Mouse (Mus musculus): ENCODE measurements around the gene Egfem1.

The Egfem1 gene

GRCm38 (mm10) chr3:29345805-29346204, 264.0 kb downstream of the Egfem1 start:
- DNase-seq (ENCODE audit: low read depth, low spot score) = no peak

GRCm38 (mm10) chr3:29366907-29367306, 285.1 kb downstream of the Egfem1 start:
- DNase-seq (ENCODE audit: low read depth, low spot score) = no peak

DNA sequence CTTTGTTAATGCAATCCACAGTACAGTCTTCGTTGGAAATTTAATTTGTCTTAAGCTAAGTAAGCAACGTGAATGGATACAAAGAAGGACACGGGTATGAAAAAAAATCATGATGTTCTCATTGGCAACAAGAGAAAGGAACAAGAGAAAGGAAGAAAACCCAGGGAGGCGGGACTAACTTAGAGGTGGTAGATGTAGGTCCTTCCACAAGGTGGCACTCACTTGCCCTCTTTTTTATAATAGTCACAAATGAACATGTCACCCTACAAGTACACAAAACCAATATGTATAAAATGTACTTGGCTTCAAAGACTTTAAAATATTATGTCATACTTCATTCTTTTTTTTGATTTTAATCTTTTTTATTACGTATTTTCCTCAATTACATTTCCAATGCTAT, 288.7 kb downstream of the Egfem1 start:
- DNase-seq (ENCODE audit: low read depth, low spot score) = no peak

- DNase-seq (ENCODE audit: low read depth, low spot score) = no peak
Measured at GRCm38 (mm10) chr3:29381255-29381654, 299.4 kb downstream of the Egfem1 start.

- DNase-seq (ENCODE audit: low read depth, low spot score) = no peak
Measured at GRCm38 (mm10) chr3:29399064-29399463, 317.2 kb downstream of the Egfem1 start.

DNA sequence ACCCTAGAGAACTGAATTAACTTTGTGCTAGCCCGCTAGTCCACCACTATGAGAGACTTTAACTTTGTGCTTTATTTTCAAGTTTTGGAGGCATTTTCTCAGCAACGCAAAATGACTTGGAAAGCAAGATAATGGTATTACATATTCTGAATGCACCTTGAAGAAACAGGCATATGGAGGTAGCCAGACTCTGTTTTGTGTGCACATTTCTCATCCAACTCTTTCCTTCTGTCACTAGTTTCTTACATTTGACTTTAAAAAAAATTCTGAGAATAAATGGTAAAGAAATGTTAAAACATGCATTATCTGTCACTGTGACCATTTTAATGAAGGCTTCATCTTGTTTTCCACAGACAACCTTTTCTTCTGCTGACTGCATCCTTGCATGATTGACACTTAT, 339.8 kb downstream of the Egfem1 start:
- DNase-seq (ENCODE audit: low read depth, low spot score) = no peak

DNA sequence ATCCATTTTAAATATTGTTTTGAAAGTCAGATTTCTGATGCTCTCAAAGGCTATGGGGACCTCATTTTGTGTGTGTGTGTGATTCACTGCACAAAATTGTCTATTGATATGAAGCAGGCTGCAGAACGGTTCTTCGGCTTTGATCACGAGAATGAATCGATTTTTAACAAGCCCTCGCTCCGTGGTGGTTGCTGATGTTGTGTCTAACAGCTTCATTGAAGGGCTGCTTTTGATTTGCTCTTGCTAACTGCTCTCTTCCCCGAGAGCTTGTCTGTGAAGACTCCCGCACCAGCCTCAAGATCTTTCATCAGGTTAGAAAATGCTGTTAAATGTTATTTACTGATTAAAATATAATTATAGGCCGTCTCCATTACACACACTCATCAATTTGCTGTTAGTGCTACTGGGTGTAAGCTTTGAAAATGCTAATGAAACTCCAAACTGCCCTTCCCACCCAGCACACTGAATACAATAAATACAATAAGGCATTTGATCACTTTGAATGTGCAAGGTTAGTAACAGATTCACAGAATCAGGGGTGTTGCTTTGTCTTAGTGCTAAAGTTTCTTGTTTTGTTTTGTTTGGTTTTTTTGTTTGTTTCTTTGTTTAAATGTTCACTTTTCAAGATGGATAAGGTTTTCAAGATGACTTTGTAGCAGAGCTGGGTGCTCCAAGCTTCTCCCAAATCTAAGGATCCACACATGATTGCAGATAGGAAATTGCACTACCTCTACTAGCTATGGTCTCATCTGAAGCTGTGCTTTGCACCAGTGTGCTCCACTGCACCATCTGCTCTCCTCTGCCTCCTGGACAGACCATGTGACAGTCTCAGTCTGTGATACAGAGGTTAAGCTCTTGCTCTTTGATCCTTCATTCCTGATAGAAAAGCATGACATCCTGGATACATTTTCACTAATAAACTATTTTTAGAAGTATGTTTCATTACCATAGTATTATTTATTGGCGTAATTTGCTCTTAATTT, 350.6 kb downstream of the Egfem1 start:
- no peak for DNase-seq (ENCODE audit: low read depth, low spot score)

- no peak for DNase-seq (ENCODE audit: low read depth, low spot score)
Measured at GRCm38 (mm10) chr3:29443024-29443423, 361.2 kb downstream of the Egfem1 start.

GRCm38 (mm10) chr3:29444661-29445060, 362.8 kb downstream of the Egfem1 start:
- no peak for DNase-seq (ENCODE audit: low read depth, low spot score)

DNA sequence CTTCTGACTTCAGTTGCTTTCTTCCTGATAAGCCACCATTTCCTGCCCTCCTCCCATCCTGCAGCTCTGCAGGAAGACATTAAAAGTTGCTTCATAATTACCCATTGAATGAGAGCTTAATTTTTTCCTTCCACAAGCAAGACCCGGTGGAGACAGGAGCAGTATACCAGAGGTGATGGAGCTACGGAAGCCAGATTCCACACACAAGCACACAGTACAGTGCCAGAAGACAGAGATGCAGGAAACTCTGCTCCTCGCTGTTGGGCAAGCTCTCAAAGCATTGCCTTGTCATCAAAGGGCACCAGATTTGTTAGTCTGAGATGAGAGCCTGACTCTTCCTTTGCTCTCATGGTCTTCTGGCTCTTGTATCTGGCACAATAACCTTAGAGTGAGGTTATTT, 364.3 kb downstream of the Egfem1 start:
- no peak for DNase-seq (ENCODE audit: low read depth, low spot score)

DNA sequence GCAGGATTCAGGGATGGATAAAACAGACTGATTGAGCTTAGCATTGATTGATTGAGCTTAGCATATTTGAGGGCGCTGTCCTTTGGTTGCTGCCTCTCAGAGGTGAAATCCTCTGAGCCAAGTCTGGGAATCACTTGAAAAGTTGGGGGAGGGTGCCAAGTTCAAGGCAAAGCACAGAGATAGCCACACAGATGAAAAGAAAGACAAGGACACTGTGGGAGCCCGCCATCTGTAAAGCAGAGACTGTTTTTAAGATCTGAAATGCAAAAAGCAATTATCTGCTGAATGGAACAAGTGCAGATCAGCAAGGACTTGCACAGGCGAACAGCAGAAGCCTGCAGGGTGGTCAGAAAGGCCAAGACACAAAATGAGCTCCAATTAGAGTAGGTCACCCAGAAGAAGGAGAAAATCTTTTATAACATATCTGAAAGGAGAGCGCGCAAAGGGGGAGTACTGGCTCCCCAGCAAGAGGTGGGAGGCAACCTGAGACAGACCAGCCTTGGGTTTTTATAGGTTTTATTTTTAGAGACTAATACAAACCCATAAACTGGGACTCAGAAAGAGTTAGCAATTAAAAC, 367.1 kb downstream of the Egfem1 start:
- no peak for DNase-seq (ENCODE audit: low read depth, low spot score)

- no peak for DNase-seq (ENCODE audit: low read depth, low spot score)
Measured at GRCm38 (mm10) chr3:29498211-29498610, 416.4 kb downstream of the Egfem1 start.

GRCm38 (mm10) chr3:29499188-29499587, 417.4 kb downstream of the Egfem1 start:
- DNase-seq (ENCODE audit: low read depth, low spot score) = no peak

GRCm38 (mm10) chr3:29525298-29525962, 443.6 kb downstream of the Egfem1 start:
- no peak for DNase-seq (ENCODE audit: low read depth, low spot score)

DNA sequence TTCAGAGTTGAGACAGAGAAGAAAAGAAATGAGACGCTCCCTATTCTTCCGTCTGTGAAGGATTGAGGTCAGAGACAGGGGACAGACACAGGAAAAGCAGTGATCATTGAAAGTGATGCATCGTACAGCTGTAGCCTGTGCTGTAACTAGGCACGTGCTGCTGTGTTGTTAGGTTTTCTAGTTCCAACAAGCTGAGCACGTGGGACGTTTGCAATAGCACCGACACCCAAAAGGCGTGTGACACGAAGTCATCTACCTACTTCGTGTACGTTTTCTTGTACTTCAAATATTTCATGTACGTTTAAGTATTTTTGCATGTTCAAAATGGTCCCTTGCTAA, 444.1 kb downstream of the Egfem1 start:
- DNase-seq (ENCODE audit: low read depth, low spot score) = no peak

DNA sequence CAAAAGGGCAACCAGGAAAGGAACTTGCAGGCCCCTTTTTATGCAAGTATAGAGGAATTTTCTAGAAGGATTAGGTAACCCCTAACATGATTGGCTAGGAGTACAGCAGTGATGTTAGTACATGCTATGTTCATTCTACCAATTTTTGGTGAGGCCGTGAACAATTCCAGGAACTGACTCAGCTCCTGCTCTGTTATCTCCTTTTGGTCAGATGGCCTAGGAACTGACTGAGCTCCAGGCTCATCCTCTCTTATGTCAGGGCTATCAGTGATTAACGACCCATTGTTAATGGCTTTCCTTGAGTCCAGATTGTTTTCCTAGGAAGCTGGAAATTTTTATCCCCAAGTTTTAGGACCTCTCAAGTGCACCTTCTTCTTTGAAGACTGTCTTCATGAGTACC, 457.4 kb downstream of the Egfem1 start:
- no peak for DNase-seq (ENCODE audit: low read depth, low spot score)

DNA sequence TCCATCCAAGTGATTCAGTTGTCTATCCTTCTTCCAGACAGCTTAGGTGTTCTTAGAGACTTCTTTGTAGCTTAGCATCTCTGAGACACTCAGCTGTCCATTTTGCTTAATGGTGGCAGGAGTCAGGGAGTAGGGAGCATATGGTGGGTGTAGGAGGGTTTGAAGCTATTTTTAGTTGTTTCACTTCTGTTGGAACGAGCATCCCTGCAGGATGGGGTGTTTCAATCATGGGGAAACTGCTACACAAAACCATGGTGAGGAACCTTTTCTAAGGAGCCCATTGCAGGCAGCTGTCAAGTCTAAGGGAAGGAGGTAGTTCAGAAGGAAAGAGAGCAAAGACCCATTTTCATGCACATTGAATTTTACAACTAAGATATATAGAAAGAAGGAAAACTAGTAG, 458.1 kb downstream of the Egfem1 start:
- no peak for DNase-seq (ENCODE audit: low read depth, low spot score)

GRCm38 (mm10) chr3:29541477-29542079, 459.8 kb downstream of the Egfem1 start:
- no peak for DNase-seq (ENCODE audit: low read depth, low spot score)

GRCm38 (mm10) chr3:29544056-29544455, 462.2 kb downstream of the Egfem1 start:
- no peak for DNase-seq (ENCODE audit: low read depth, low spot score)

GRCm38 (mm10) chr3:29563171-29563570, 481.3 kb downstream of the Egfem1 start:
- no peak for DNase-seq (ENCODE audit: low read depth, low spot score)

DNA sequence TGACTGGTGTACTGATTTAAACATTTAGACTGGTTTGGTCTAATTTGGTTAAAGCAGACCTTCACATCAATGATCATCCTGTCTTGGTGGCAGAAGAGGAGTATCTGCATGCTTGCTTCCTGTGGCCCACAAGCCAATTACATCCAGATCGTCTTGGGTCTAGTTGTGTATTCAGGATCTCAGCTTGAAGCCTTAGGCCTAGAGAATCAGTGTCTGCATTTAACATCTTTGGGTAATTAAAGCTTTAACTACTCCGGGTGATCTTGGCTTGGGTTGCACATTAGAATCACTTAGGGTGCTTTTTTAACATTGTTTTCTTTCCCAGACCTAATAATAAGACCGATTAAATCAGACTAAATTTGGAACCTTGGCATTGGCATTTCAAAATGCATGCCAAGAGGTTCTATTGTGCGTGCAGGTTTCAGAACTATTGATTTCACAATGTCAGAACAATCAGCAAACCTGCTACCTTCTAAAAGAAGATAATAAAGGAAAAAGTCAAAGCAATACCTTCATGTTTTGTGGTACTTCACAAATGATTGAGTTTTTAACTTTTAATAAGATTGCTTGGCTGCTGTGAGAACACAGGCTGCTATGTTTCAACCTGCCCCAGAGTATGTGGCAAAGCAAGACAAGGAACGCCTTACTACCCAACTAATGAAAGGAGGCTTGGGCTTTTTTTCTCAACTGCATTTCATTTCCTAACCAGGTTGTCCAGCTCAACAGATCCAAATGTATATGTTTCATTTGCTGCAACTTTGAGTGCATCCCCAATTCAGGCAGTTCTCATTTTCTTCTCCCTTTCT, 496.4 kb downstream of the Egfem1 start:
- DNase-seq (ENCODE audit: low read depth, low spot score) = no peak
